Mouse (Mus musculus) spleen, adult 2 months (tissue): ENCODE measurements around the gene Thsd4. TPM values are rescaled to one million over a fixed set of nuclear protein-coding genes. Genes with fewer than 3 reads are reported as not detected.

Experiments used
- DNase-seq, 2 experiments: peaks; one replicate each; pipeline versions ENCODE4 v3.0.0 to v3.0.0-alpha.2; 2012 to 2021; ENCODE audit warnings: low spot score in 2 of 2, low read depth in 1 of 2
- H3K27ac ChIP-seq: fragments of 200-500 bp; 2 replicates; pipeline ENCODE4 v1.5.1; 2012; ENCODE audit warnings: low read length, inconsistent platforms; ENCODE audit not compliant: insufficient read depth
- H3K27me3 ChIP-seq: fragments of 200-500 bp; 2 replicates; pipeline ENCODE4 v1.6.1; 2012; ENCODE audit warnings: mild to moderate bottlenecking, moderate library complexity, low read length, inconsistent platforms; ENCODE audit not compliant: control insufficient read depth, insufficient read depth
- H3K36me3 ChIP-seq: fragments of 200-500 bp; 2 replicates; pipeline ENCODE4 v1.6.1; 2012; ENCODE audit warnings: mild to moderate bottlenecking, low read length, inconsistent platforms; ENCODE audit not compliant: control insufficient read depth, insufficient read depth
- H3K4me1 ChIP-seq: fragments of 200-500 bp; 2 replicates; pipeline ENCODE4 v1.6.1; 2011; ENCODE audit warnings: inconsistent platforms; ENCODE audit not compliant: control insufficient read depth, insufficient read depth, insufficient read length
- H3K4me3 ChIP-seq: fragments of 200-500 bp; 2 replicates; pipeline ENCODE4 v1.5.1; 2011; ENCODE audit warnings: mild to moderate bottlenecking, inconsistent platforms; ENCODE audit not compliant: insufficient read depth, insufficient read length; ENCODE audit errors: extremely low read depth
- CTCF ChIP-seq: fragments of 200-500 bp; IDR thresholded peaks from 2 replicates; pipeline ENCODE4 v1.5.1; 2011; ENCODE audit warnings: mild to moderate bottlenecking, inconsistent platforms; ENCODE audit not compliant: insufficient read depth, insufficient read length, insufficient replicate concordance; ENCODE audit errors: extremely low read depth
- POLR2A ChIP-seq: fragments of 200-500 bp; IDR thresholded peaks from 2 replicates; pipeline ENCODE4 v1.6.1; 2011; ENCODE audit warnings: low read depth, low read length, inconsistent platforms
- WGBS: fragments of 180-500 bp; shearing (Covaris S2); methylation state at CpG from one replicate; pipeline ENCODE4 v1.1.7; 2018; 5-methylcytosine and 5-hydroxymethylcytosine counted together
- polyA plus RNA-seq: library from polyadenylated mRNA; depleted of rRNA; stranded (reverse); fragments of >200 nt; gene quantifications from 2 replicates; pipeline ENCODE4 v1.2.3, GENCODE M21; 2012

Gene Thsd4
- polyA plus RNA-seq, 1 experiment = 0.95 TPM

GRCm38 (mm10) chr9:60352351-60352750, 169.5 kb downstream of the Thsd4 start:
- Histone ChIP-seq H3K36me3 (no peaks in the 10 kb centered on the region), H3K4me1 (no peaks in the 10 kb centered on the region), H3K4me3 (no peak overlapping the region), H3K27ac (no peak overlapping the region), H3K27me3 (no peaks in the 10 kb centered on the region)
- no peak for TF ChIP-seq CTCF
- no peak for TF ChIP-seq POLR2A
- WGBS = 79% methylated on average over 4 of the region's 4 CpGs
- DNase-seq = no peak

DNA sequence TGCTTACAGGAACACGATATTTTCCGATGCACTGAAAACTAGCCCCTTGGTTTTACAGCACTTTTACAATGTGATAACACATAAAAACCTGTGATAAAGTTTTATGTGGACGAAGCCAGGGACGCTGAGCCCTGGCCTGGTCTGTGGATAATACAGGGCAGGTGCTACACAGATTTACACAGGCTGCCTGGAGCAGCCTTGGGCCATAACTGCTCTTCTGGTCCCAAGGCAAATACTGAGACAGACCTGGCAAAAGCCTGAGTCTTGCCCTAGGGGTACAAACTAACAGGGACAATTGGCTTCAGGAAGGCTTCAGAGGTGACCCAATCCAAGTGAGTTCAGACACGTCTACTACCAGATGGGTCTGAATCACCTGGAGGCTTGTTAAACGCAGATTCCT, 170.7 kb downstream of the Thsd4 start:
- no peaks in the 10 kb centered on the region for H3K4me1 ChIP-seq
- WGBS = 85% methylated on average over 6 of the region's 6 CpGs
- H3K27ac ChIP-seq = no peak overlapping the region
- TF ChIP-seq POLR2A (no peak), CTCF (no peak)
- no peak overlapping the region for H3K4me3 ChIP-seq
- no peak for DNase-seq
- H3K27me3 ChIP-seq = no peaks in the 10 kb centered on the region
- H3K36me3 ChIP-seq = no peaks in the 10 kb centered on the region

- Histone ChIP-seq H3K4me1 (no peaks in the 10 kb centered on the region), H3K27me3 (no peaks in the 10 kb centered on the region), H3K36me3 (no peaks in the 10 kb centered on the region), H3K4me3 (no peak overlapping the region), H3K27ac (no peak overlapping the region)
- no peak for DNase-seq
- WGBS = 92% methylated on average over 5 of the region's 5 CpGs
- TF ChIP-seq POLR2A = no peak
- TF ChIP-seq CTCF = no peak
These were observed 185.7 kb downstream of the Thsd4 start for GRCm38 (mm10) chr9:60336147-60336546.

GRCm38 (mm10) chr9:60335455-60335854, 186.4 kb downstream of the Thsd4 start:
- Histone ChIP-seq H3K4me1 (no peaks in the 10 kb centered on the region), H3K27me3 (no peaks in the 10 kb centered on the region), H3K36me3 (no peaks in the 10 kb centered on the region), H3K4me3 (no peak overlapping the region), H3K27ac (no peak overlapping the region)
- DNase-seq = no peak
- TF ChIP-seq CTCF = no peak
- no peak for TF ChIP-seq POLR2A
- WGBS = 88% methylated on average over 6 of the region's 6 CpGs

- Histone ChIP-seq H3K4me1 (no peaks in the 10 kb centered on the region), H3K27ac (no peak overlapping the region), H3K4me3 (no peak overlapping the region), H3K36me3 (no peaks in the 10 kb centered on the region), H3K27me3 (no peaks in the 10 kb centered on the region)
- 86% methylated on average over 4 of the region's 4 CpGs for WGBS
- DNase-seq = no peak
- TF ChIP-seq CTCF = no peak
- TF ChIP-seq POLR2A = no peak
These were observed 191.9 kb downstream of the Thsd4 start for GRCm38 (mm10) chr9:60329911-60330310.

- H3K27me3 ChIP-seq = no peaks in the 10 kb centered on the region
- H3K4me1 ChIP-seq = no peaks in the 10 kb centered on the region
- H3K36me3 ChIP-seq = no peaks in the 10 kb centered on the region
- no peak overlapping the region for H3K4me3 ChIP-seq
- H3K27ac ChIP-seq = no peak overlapping the region
- WGBS = 97% methylated on average over 2 of the region's 2 CpGs
- DNase-seq = no peak
- TF ChIP-seq POLR2A (no peak), CTCF (no peak)
These were observed 197.1 kb downstream of the Thsd4 start for GRCm38 (mm10) chr9:60324716-60325115.

- TF ChIP-seq POLR2A = no peak
- TF ChIP-seq CTCF = no peak
- H3K27me3 ChIP-seq = no peaks in the 10 kb centered on the region
- 92% methylated on average over 6 of the region's 6 CpGs for WGBS
- no peaks in the 10 kb centered on the region for H3K4me1 ChIP-seq
- no peak overlapping the region for H3K4me3 ChIP-seq
- H3K36me3 ChIP-seq = no peaks in the 10 kb centered on the region
- no peak for DNase-seq
- no peak overlapping the region for H3K27ac ChIP-seq
These were observed 198.4 kb downstream of the Thsd4 start for GRCm38 (mm10) chr9:60323435-60323834.
